Mouse (Mus musculus) spleen, postnatal 36 days (tissue): ENCODE results near the gene Clcn3.
A peak's percentile ranks its signal among the peaks of the same experiment; 100 is the strongest.

Experiments used
- DNase-seq, 2 experiments: peaks; one replicate each; pipeline ENCODE4 v3.0.0; 2022; ENCODE audit warnings: low spot score in 2 of 2, mixed read lengths in 1 of 2

Gene Clcn3

DNA sequence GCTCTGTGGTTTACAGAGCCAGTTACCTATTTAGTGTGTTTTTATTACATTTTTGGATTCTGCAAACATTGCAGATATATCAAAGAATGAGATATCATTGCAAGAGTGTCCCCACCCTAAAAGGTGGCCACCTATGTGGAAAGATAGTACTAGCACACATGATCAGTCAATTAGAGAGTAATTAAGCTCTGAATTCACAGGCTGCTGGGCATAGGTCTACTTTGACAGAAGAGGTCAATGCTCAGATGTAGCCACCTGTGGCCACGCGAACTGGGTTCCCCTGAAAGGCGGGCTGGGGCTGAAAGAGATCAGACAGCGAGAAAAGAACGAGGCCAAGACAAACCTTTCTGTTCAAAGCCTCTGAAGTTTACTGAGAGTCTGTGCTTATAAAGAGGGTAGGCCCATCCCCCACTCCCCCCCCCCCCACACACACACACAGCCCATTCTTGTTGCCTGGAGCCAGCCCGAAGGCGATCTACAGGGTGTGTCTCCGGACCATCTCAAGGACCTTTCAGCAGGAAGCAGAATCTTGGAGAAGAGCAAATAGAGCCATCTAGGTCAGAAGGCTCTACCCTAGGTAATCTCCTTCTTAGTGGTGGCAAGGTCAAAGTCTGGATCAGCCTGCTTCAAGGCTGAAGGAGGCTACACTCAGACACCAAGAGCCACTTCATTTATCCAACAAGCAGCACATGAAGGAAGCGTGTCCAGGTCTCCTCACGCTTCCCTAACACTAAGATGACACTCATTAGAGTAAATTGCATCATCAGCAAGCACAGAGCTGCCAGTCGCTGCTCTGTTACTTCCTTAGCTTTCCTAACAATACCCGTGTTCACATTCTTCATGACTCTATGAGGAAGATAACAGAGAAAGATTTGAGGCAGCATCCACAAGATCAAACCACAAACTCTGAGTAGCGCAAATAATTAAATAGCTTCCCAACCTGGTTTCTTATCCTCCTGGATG, 112.6 kb downstream of the Clcn3 start:
- no peak for DNase-seq

GRCm38 (mm10) chr8:60869761-60870160, 113.3 kb downstream of the Clcn3 start:
- no peak for DNase-seq

GRCm38 (mm10) chr8:60868236-60868965, 114.7 kb downstream of the Clcn3 start:
- DNase-seq = no peak

DNA sequence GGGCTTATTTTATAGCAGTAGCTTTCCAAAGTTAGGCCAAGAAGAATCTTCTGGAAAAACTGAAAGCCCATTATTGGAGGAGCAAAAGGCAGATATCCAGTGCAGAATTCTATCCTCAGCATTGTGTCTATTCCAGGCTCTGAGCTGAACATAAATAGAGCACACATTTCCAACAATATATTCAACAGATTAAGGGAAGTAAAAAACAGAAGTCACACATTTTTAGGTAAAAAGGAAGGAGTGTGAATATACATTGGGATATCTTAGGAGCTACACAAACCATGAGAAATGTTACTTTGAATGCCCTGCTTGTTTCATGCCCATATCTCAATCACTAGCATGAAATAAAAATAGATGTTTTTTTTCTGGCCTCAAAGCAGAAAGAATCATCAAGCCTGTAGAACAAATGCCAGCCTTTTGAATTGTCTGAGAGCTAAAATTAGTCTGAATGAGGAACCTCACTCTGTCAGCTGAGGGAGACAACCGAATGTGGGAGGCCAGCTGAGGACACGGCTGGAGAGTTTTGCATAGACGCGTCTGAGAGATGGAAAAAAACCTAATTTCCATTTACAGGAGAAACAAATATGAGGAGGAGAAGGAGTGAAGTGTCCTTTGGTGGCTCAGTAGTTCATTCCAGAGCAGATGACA, 115.5 kb downstream of the Clcn3 start:
- peak in 1 of 2 experiments; percentile 43 for DNase-seq

- peak; percentile 32 to 52 for DNase-seq
Observed at GRCm38 (mm10) chr8:60865504-60866114, 117.5 kb downstream of the Clcn3 start.

DNA sequence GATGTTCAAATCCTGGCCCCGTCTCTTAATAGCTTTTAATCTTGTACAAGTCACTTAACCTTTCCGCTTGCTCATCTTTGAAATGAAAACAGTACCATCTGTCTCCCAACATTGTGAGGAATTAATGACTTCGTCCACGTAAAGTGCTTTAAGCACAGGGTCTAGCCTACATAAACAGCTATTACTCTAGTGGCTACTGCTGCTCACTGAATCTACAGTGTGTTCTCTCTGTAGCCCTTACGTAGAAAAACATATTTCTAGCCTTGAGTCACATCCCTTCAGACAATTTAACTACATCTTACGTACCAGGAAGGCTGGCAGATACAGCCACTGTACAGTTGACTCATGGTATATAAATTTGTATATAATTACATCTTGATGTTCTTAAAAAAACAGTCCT, 118.2 kb downstream of the Clcn3 start:
- DNase-seq = no peak

GRCm38 (mm10) chr8:60861783-60862182, 121.3 kb downstream of the Clcn3 start:
- no peak for DNase-seq

DNA sequence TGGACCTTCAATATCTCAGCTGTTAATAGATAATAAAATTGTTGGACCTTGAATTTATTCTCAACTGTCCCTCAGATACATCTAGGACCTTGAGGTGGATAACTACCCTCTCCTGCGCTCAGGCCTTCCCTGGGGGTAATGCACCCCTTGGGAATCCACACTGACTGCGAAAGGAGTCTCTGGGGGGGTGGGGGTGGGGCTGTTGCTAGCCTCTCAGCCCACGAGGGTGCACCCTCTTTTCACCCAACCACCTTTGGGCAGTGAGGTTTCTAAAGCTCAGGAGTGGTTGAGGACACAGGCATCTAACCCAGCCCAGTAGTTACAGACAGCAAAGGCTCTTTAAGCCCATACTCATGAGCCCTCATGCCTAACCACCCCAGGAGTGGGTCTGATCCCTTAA, 122.4 kb downstream of the Clcn3 start:
- no peak for DNase-seq
